Mouse (Mus musculus): ENCODE measurements around the gene Gm20696.
A peak's percentile ranks its signal among the peaks of the same experiment; 100 is the strongest.

Gene Gm20696

DNA sequence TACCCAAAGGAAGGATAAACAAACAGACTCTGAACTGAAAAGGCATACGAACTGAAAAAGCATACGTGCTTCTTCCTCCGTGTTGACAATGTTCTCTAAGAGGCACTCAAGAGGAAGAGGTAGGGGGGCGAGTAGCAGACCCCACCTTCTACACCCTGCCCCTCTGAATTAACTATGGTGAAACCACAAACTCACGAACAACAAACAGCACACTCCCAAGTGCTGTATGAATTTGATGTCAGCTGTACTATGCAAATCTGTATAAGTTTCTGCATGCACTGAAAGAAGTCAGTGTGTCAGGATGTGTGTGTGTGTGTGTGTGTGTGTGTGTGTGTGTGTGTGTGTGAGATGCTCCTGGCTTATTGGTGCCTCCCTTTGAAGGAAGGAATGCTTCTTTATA is 271.8 kb downstream of the Gm20696 start:
- peak; percentile 68 for DNase-seq (ENCODE audit: low read depth, low spot score)

DNA sequence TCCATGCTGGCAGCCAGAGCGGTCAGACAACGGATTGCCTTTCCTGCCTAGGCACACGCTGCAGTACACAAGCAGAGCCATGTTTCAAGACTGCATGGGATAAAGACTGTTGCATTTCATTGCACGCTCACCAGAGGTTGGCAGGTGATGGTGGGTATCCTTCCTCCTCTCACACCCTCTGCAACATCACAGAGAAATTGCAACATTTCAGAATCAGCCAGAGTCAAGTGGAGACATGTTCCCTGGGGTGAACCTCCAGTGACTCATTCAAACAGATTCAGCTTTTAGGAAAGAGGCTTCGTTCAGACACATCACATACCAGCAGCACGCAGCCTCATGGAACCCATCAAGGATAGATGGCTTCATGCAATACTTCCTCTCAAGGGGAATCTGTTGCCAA is 274.1 kb downstream of the Gm20696 start:
- DNase-seq (ENCODE audit: low read depth, low spot score) = no peak

DNA sequence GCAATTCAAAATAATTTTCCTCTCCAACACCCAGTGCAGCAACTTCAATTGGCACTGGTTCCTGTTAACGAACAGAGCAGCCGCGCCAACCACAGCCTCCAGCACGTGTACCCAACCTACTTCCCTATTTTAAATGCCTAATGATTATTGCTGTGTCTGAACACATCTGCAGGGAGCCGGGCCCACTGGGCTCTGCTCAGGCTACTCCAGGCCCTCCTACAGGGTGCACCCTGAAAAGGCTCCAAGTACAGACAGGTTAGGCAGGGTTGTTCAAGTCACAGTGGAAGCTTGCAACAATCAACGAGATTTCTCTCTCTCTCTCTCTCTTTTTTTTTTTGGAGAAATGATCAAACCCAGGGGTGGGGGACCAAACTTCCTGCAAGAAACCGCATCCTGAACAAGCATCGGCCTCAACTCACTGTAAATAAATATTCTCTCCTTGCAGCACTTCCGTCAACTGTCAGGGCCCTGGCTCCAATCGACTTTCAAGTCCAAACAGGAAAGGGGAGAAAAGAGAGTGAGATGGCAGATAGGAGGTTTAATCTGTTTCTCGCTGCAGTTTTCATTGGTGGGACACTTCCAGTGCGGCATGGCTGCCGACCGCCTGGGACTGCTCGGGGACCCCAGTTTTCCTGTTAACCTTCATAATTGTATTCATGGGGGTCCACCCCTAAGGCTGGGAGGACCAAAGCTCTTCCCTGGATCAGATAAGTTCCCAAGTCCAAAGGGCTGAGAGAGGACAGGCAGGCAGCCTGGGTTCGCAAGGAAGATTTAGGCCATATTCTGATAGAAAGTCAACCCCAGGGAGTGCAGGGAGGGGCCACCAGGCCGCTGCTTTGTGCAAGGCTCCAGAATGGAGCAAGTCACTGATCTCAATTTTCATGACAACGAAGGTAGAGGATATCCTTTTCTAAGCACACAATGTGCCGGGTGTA is 277.6 kb downstream of the Gm20696 start:
- peak; percentile 83 for DNase-seq (ENCODE audit: low read depth, low spot score)

DNA sequence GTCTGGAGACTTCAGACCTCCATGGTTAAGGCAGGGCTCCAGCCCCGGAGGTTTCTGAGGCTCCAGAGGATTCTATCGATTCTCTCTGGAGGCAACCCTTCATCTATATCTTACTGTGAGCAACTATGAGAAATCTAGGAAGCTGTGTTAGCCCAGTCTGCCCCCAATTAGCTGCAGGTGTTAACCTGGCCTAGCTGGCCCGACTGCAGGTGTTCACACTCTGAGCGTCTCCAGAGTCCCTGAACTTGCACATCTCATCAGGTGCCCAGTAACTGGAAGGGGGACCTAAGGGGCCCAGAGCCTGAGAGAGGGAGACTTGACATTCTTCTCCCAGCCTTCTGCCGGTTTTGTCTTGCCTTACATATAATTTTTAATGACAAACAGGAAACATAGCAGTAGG is 278.6 kb downstream of the Gm20696 start:
- no peak for DNase-seq (ENCODE audit: low read depth, low spot score)

DNA sequence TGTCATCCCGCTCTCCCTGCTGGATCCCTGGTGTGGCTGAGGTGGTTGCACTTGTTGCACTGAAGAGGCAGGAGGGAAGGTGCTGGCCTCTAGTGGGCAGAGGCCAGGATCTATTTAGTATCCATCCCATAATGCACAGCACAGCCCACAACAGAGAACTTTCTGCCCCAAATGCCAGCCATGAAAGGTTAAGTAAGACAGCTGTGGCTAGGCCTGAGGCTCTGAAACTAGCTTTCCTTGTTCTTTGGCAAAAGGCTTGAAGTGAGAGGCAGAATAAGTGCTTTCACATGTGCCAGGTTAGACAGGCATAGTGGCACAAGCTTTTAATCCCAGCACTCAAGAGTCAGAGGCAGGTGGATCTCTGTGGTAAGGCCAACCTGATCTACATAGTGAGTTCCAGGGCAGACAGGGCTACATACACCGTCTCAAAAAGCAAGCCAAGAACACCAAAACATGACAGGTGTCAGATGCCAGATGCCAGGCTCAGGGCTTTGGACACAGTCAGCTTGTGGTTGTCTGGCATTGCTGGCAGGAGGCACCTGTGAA is 281.5 kb downstream of the Gm20696 start:
- DNase-seq (ENCODE audit: low read depth, low spot score) = peak; percentile 62

DNA sequence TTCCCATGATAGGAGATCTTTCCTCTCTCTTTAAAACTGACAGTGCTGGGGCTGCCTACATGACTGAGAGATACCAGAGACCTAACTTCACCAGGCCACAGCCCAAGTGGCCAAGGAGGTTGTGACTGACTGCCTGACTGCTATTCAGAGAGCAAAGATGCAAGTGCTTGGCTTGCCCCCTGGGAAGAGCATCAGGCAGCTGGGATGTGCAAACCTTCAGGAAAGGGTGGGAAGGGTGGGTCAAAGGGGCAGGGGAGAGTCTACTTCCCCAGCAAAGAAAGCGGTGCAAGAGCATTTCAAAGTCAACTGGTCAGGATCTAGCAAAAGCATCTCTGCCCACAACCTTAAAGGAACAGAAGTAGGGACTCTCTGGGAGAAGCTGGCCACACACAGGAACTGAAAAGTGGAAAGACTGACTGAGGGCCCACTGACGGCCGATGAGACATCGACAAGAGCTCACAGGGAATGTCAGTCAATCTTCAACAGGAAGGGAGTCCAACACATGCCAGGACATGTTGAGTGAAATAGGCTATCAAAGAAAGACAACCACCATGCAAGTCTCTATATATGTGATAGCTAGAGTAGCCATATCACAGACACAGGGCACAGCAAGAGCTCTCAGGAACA is 282.6 kb downstream of the Gm20696 start:
- no peak for DNase-seq (ENCODE audit: low read depth, low spot score)

DNA sequence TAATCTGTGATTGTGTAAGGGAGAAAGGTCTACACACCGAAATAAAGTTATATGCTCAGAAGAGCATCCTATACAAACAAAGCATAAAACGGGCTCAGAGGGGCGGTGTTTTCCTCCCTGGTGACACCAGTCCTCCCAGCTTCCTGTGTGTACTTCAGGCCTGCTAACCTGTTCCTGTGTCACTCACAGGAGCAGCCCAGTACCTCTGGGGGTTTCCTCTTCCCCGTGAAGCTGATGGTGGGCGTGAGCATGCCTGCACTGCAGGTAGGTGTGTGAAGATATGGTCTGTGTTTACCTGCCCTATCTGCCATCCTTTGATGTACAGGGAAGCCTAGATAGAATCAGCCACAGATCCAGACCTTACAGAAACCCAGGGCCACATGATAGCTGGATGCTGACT is 286.5 kb downstream of the Gm20696 start:
- DNase-seq (ENCODE audit: low read depth, low spot score) = peak; percentile 71

DNA sequence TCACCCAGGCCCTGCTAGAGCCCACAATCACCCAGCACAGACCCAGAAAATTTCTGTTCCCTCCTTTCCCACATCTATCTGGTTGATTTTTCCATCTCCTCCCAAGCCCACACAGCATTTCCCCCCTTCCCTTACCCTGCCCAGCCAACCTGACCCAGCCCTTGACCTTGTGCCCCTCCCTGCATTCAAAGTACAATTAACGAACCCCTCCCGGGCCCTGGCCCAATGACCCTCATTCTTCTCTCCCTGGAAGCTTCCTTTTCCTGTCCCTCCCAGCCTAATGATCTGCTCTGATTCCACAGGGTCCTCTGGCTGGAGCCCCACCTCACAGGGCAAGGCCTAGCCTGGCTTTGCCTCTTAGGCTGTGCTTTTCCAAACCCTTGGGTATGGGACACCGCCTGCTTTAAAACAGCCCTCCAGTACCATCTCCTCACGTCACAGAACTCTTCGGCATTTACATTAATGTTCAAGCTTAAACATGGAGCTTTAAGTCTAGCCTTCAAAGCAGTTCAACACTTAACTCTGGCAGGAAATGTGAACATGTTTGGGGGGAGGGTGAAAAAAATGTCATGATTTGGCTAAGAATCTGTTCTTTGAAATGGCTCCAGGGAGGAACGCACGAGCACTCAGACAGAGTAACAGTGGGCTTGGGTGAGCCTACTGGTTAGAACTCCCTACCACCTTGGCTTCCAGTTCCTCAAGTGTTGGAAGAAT is 287.4 kb downstream of the Gm20696 start:
- DNase-seq (ENCODE audit: low read depth, low spot score) = peak; percentile 56

DNA sequence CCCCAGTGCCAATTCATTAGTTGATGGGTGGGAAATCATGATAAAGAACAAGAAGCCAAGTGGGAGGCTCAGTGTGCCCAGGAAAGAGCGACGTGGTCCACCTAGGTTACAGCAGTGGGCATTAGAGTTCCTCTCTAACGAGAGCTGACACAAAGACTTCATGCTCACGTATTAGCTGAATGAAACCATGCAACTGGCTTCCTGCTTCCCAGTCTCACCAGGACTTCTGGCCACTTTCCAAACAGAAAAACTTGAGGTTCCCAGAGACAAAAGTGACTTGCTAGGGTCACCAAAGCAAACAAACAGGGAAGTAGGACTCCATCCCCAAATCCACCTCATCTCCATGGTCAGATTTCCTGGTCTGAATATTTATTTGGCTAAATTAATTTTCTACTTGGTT is 288.9 kb downstream of the Gm20696 start:
- DNase-seq (ENCODE audit: low read depth, low spot score) = no peak

DNA sequence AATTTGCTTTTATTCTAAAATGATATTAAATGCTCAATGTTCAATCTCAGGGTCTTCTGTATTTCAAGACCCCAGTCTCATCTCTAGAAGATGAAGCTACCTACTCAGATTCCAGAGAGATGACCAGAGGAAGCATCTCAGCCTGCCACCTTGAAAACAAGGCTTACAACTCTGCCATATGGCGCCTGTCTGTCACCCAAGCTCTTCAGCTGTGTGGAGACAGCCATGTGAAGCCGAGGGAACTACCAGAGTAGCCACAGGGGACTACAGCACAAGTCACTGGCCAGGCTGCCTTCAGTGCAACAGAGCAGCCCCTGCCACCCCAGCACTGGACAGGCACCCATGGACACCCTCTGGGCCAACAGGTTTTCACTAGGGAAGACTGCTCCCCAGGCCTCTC is 289.5 kb downstream of the Gm20696 start:
- DNase-seq (ENCODE audit: low read depth, low spot score) = no peak

DNA sequence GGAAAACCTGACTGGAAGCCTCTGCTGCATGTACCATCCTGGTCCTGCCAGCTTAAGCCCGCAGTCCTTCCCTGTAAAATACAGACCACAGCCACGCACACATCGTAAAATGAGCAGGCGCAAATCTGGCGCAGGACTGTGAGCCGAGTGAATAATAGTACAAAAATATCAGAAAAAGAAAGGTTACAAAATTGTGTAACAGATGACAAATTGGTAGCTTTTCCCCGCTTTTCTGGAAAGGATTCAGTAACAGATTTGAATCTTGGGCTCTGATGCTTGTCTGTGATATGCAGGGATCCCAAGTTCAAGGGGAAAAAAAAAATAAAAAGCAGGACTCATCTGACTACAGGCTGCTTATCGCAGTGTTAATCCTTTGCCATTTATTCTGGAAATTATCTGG is 289.9 kb downstream of the Gm20696 start:
- DNase-seq (ENCODE audit: low read depth, low spot score) = no peak

DNA sequence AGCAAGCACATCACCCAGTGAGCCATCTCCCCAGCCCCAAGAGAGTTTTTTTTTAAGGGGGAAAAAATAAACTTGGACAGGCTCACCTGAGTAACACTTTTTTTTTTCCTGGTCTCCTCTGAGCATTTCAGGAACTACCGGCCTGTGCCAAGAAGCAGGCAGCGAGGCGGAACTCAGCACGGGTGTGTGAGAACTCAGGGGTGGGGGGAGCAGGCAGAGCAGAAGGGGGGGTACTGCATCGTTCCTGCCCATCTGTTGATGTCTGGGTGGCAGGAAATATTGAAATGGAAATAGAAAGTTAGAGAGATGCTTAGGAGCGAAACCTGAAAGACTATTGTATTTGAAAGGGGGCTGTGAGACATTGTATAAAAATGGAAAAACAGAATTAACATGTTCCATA is 290.7 kb downstream of the Gm20696 start:
- DNase-seq (ENCODE audit: low read depth, low spot score) = peak; percentile 57

DNA sequence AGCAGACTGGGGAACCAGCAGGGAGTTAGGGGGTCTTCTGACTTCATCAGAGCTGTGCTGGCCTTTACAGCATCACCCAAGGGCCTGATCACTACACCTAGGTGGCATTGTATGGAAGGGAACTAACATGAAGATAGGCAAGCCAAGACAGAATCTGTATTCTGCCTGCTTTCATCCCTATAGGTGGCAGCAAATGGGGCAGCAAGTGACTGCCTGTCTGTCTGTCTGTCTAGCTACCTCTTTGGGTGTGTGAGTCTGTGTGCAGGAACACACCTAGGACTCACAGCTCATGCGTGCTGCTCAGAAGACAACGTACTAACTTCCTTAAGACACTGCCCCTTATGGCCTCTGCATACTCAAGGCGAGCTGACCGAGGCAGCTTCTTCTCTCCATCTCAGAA is 291.2 kb downstream of the Gm20696 start:
- peak; percentile 74 for DNase-seq (ENCODE audit: low read depth, low spot score)

DNA sequence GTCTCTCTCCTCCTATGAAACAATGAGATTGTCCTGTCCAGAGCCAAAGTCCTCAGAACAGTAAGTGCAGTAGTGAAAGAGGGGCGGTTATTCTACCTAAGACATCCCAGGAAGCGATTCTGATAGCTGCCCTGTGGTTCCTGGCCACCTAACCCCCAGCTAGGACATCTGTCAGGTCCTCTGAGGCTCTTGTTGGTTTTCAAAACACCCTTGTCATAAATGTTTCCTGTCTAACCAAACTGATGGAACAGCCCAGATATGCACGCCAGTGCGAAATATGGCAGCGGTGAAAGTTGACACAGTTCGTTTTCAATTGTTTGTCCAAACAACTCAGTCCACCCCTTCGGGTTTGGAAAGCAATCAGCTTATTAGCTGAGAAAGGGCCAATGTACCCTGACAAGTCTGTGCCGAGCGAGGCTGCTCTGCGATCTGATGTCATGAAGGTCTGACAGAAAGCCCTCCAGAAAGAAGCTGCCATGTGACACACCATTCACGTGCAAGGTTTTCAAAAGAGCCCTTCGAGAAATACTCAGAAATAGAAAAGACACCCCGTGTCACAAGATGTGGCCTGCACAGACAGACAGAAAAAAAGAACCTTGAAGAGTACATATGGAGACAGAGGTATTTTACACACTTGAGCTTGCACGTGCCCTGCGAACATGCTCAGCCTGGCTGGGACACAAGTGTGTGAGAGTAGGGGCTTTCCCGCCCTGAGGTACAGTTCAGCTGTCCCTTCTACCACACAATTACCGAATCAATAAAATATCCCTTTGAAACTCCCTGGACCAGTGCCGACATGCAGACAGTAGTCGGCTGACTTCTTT is 291.9 kb downstream of the Gm20696 start:
- peak; percentile 67 for DNase-seq (ENCODE audit: low read depth, low spot score)

DNA sequence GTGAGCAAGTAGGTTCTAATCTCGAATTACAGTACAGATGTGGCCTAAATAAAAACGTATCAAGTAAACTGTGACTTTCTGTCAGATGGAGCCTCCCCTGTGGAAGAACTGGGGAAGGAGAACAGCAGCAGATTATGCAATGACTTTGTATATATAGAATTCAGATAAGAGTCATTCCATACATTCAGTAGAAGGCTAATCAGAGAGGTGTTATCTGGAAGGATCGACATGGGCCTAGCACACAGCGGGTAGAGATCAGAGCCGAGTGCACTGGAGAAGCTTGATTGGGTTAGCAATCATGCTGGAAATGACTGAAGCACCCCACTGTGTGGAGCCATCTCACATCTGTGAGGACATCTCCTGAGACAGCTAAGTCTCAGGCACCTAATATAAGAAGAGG is 294.2 kb downstream of the Gm20696 start:
- no peak for DNase-seq (ENCODE audit: low read depth, low spot score)

DNA sequence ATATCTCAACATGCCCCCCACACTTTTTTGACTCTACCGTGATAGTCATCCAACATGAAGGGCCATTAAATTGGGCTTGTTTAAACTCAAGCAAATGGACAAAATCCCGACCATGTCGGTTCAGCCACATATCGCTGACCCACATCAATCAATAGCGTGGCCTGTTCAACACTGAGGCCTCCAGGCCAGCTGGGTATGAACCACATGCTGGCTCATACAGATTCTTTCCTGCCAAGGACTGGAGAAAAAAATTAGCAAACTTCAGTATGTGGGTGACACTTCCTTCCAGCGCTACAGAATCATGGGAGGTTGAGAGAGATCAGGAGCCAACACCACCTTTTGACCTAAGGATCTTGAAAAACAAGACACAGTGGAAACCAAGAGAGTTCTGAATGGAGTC is 294.6 kb downstream of the Gm20696 start:
- no peak for DNase-seq (ENCODE audit: low read depth, low spot score)

DNA sequence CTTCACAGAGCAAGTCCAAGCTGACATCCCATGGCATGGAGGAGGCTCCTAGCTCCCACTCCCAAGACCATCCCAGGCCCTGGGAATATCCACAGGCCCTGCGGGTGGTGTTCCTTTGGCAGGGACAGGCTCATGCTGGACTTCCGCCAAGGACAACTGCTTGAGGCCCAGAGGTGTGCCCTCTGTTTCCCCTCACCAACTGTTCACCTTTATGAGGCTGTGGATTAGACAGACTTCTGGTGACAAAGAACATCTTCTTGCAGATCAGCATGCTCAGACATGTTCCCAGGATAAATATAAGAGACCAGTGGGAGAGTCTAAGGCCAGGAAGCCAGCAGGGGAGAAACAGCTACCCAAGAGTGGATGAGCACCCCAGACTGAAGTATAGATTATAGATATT is 296.7 kb downstream of the Gm20696 start:
- DNase-seq (ENCODE audit: low read depth, low spot score) = no peak

DNA sequence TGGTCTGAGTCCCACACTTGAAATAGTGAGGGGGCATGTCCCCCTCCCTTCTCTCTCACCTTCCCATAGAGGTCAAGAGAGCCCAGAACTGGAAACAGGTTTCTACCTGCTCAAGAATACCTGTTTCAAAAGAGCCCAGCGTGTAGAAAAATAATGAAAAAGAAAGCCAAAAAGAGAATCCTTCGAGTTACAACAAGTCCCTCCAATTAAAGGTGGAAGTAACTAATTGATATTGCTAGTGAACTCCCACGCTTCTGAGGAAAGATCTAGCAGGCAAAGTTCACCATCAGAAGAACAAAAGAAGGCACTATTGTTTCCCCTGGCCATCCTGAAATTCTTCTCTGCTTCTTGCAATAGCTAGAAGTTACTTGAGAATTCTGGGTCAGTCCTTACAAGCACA is 297.4 kb downstream of the Gm20696 start:
- no peak for DNase-seq (ENCODE audit: low read depth, low spot score)

DNA sequence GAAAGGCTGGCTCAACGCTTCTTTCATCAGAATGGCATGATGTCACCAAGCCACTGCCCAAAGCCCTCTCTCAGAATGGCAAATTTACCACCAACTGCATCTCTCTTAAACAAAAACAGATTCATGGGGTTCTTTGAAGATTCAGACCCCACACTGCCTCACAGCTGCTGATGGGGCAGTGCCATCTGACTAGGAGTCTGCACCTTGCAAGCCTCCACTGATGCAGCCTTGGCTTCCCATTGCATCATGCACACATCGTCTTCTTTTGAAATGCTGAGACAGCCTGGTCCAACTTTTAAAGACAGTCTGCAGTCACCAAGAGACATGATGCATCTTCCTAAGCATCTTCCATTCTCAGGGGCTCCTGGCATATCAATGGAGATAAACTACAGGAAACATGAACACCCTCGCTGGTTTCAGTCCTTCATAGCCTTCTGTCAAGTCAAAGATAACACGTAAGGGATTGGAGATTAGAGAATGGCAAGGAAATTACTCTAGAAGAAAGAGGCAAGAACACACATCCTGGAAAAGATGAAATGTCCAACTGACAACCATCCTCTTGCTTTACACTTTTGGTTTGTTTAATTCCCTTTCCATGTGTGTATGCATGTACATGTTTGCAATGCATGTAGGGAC is 298.4 kb downstream of the Gm20696 start:
- no peak for DNase-seq (ENCODE audit: low read depth, low spot score)

DNA sequence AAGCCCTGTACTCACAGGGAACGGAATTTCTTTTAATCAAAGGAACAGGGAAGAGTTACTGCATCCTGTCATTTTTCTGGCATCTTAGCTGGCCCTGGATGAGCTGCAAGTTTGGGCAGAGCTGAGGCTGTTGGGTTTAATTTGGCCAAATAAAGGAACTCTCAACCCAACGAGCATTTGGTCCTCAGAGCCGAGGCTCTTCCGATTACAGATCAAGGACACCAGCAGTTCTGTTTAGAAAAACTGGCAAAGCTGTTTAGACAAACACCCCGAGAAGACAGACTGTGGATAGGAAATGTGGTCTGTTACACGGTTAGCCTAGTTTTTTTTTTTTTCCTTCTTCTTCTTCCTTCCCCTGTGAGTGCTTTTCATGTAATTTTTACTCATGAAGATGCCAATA is 302.1 kb downstream of the Gm20696 start:
- DNase-seq (ENCODE audit: low read depth, low spot score) = peak; percentile 27

DNA sequence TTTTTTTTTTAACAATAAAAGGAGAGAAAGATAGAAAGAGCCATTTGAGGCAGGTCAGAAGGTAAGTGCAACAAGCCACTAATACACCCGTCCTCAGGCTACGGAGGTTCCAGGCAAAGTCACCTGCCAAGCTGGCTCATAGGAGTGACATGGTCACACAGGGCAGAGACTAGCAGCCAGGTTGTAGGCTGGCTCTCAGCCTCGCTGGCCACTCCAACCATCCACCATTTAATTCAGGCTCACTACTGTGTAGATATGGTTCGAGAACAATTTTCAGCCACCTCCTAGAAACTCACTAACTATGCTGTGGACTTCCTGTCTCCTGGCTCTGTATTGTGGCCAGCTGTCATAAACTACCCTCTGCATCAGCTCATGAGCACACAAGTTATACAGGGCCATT is 306.0 kb downstream of the Gm20696 start:
- DNase-seq (ENCODE audit: low read depth, low spot score) = no peak

Measured in CD4-positive helper T cell, adult 2 months (primary cell).